Mouse (Mus musculus): ENCODE results near the gene Tmem81.

DNA sequence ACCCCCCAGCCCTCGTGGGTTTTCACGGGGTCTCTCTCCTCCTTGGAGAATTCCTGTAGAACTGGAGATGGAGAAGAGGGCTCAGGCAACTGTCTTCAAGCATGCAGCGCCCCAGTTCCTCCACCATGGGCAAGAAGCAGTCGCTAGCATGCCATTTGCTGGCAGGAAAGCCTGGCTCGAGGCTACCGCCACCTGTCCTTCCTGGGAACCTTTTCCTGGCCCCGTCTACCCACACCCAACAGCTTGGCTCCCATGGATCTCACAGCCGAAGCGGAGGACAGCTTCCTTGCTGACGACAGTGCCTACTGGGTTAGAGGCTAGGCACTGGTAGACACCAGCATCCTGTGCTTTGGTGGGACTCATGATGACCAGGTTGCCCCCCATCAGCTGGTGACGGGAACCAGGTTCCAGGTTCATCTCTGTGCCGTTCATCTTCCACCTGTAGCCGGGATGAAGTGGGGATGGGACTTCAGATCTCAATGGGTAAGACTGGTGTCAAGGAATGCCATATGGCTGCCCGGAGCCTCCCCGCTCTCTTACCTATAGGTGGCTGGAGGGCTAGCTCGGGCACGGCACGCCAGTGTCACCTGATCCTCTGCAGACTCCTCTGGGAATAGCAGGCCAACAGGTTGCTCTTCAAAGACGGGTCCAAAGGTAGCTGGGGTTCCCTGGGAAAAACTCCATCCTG lies 22.8 kb downstream of the Tmem81 start:
- TF ChIP-seq CTCF (conservative IDR thresholded peaks at IDR 0.05; ENCODE audit: low read length) (no peak), POU5F1 (IDR thresholded peaks at IDR 0.05; ENCODE audit: borderline replicate concordance, low read length) (no peak), NANOG (IDR thresholded peaks at IDR 0.05; ENCODE audit: borderline replicate concordance, low read length) (no peak)

All from E14TG2a.4 (cell line).